20 mouse cellular contexts compared by ENCODE assay signal in the genomic region with DNA sequence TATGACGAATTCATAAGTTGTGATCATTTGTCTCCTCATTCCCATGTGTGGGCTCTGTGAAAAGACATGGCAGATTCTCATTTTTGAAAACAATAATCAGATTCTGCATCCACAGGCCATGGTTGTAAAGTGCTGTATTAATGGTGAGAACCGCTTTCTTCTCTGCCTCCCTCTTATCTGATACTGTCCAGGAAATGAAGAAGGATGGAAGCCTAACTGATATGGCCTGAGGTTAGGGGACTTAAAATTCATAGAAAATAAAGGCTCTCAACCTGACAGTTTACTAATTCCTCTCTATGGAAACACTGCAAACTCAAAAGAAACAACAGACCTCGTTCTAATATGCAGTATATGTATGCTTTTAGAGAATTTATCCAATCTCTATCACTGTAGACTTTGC. TPM values are rescaled to one million over a fixed set of nuclear protein-coding genes. Genes with fewer than 3 reads are reported as not detected.
DNase-seq lines count a peak whose midpoint lies in the region; ATAC-seq and TF ChIP-seq lines count a peak whose summit lies in the region.
"Had no signal": no experiment of that assay in that cellular context is flagged by ENCODE, and none has a peak within 500 bp of the region (broad histone marks: within the 10 kb centered on the region; RNA-seq: fewer than 3 reads in every experiment).

No protein-coding gene starts in this region.

- ATAC-seq in liver, embryonic 13.5 days (ENCODE audit: low read depth) = peak; percentile 57; the same call in 1 of the 2 replicates
- ATAC-seq in liver, postnatal 0 days = no peak
- ATAC-seq in hematopoietic stem cell, adult 5-6 weeks (replicated peaks in 1 of 2; ENCODE audit: insufficient read depth in 1 of 2, low FRiP score in 2 of 2, low TSS enrichment in 1 of 2, low read depth in 1 of 2, poor library complexity in 2 of 2, severe bottlenecking in 2 of 2) = peak; percentile 34 to 59; a peak in 2 of 4 replicates
- peak; percentile 76 for ATAC-seq in megakaryocyte-erythroid progenitor cell, adult 5-6 weeks (replicated peaks; ENCODE audit: low FRiP score, low TSS enrichment, poor library complexity, severe bottlenecking)
- no peak for ATAC-seq in cerebellum, adult (ENCODE audit: insufficient number of reproducible peaks, low FRiP score, low TSS enrichment)
- ATAC-seq: forebrain, embryonic 13.5 days; forebrain, embryonic 15.5 days had no signal

- H3K36me3 ChIP-seq in liver, embryonic 13.5 days = no peaks in the 10 kb centered on the region
- no peaks in the 10 kb centered on the region for H3K36me3 ChIP-seq in liver, postnatal 0 days (replicated peaks; ENCODE audit: insufficient read depth, low read length)
- peaks cover 0 to 7% of the 10 kb centered on the region in 2 experiments; a peak in 2 of 4 replicates for H3K36me3 ChIP-seq in MEL (ENCODE audit: control insufficient read depth in 1 of 2, insufficient read depth in 2 of 2, low read length in 2 of 2)
- H3K36me3 ChIP-seq: embryonic facial prominence, embryonic 10.5 days; embryonic facial prominence, embryonic 12.5 days; forebrain, embryonic 15.5 days had no signal

- H3K9ac ChIP-seq in liver, embryonic 13.5 days = no peak overlapping the region
- no peak overlapping the region for H3K9ac ChIP-seq in liver, postnatal 0 days (replicated peaks)
- no peak overlapping the region for H3K9ac ChIP-seq in MEL (ENCODE audit: control insufficient read depth, low read depth, low read length, poor library complexity, severe bottlenecking)
- H3K9ac ChIP-seq: embryonic facial prominence, embryonic 12.5 days; forebrain, embryonic 13.5 days; forebrain, embryonic 15.5 days had no signal

- 29% methylated on average over 3 of the region's 3 CpGs for WGBS in liver, embryonic 13.5 days (ENCODE audit: insufficient replicate concordance)
- 58% methylated on average over 3 of the region's 3 CpGs for WGBS in liver, postnatal 0 days (ENCODE audit: insufficient replicate concordance)

- H3K4me1 ChIP-seq in liver, embryonic 13.5 days (replicated peaks) = no peaks in the 10 kb centered on the region; the same call in 1 of the 2 replicates
- no peaks in the 10 kb centered on the region for H3K4me1 ChIP-seq in liver, postnatal 0 days (ENCODE audit: insufficient read depth)
- H3K4me1 ChIP-seq in MEL (ENCODE audit: control insufficient read depth in 1 of 2, insufficient read depth in 2 of 2, low read length in 2 of 2) = peaks cover 7 to 8% of the 10 kb centered on the region in 2 experiments
- H3K4me1 ChIP-seq: embryonic facial prominence, embryonic 10.5 days; embryonic facial prominence, embryonic 12.5 days; forebrain, embryonic 13.5 days; forebrain, embryonic 15.5 days had no signal

- H3K27me3 ChIP-seq in liver, embryonic 13.5 days = no peaks in the 10 kb centered on the region
- H3K27me3 ChIP-seq in liver, postnatal 0 days (ENCODE audit: insufficient read depth, low read length) = no peaks in the 10 kb centered on the region
- H3K27me3 ChIP-seq in MEL (ENCODE audit: control insufficient read depth in 1 of 2, insufficient read depth in 2 of 2, low read length in 2 of 2) = no peaks in the 10 kb centered on the region; a peak in 1 of 4 replicates
- H3K27me3 ChIP-seq: embryonic facial prominence, embryonic 12.5 days; forebrain, embryonic 13.5 days; forebrain, embryonic 15.5 days had no signal

- no peak for DNase-seq in liver, embryonic 13.5 days
- DNase-seq in liver, postnatal 0 days = no peak
- peak; percentile 61 for DNase-seq in MEL (ENCODE audit: low read depth, low spot score)
- no peak for DNase-seq in heart, postnatal 4 days
- no peak for DNase-seq in left cerebral cortex, adult 2 months (ENCODE audit: extremely low spot score in 1 of 2, low spot score in 2 of 2)
- DNase-seq: adrenal gland, adult 2 months; adrenal gland, postnatal 10 days; adrenal gland, postnatal 25 days; cerebellum, adult 18-20 months; cerebellum, adult 8-10 months; cerebellum, adult 9-11 months; cerebellum, postnatal 14 days; cerebellum, postnatal 36 days had no signal

- no peak overlapping the region for H3K4me3 ChIP-seq in liver, embryonic 13.5 days (replicated peaks)
- no peak overlapping the region for H3K4me3 ChIP-seq in liver, postnatal 0 days (ENCODE audit: low read depth, low read length)
- H3K4me3 ChIP-seq in MEL (ENCODE audit: control insufficient read depth in 1 of 2, insufficient read depth in 1 of 2, low read depth in 2 of 2, low read length in 2 of 2) = no peak overlapping the region
- H3K4me3 ChIP-seq in left cerebral cortex, adult 2 months = no peak overlapping the region
- H3K4me3 ChIP-seq: embryonic facial prominence, embryonic 10.5 days; embryonic facial prominence, embryonic 12.5 days; forebrain, embryonic 13.5 days; forebrain, embryonic 15.5 days had no signal

- no peaks in the 10 kb centered on the region for H3K79me2 ChIP-seq in MEL (ENCODE audit: control insufficient read depth, insufficient read depth, low read length, poor library complexity)

- no peak overlapping the region for H3K4me2 ChIP-seq in liver, embryonic 13.5 days
- no peak overlapping the region for H3K4me2 ChIP-seq in liver, postnatal 0 days (ENCODE audit: low read depth, low read length)
- H3K4me2 ChIP-seq: embryonic facial prominence, embryonic 12.5 days; forebrain, embryonic 13.5 days; forebrain, embryonic 15.5 days had no signal

- intact Hi-C loops in left cerebral cortex, adult 2 months (cut with DNase I) = loop anchor here (10.0 kb wide), 1 partner anchor 766 kb away; no protein-coding TSS in a partner anchor

- TF ChIP-seq POLR2A in MEL (IDR thresholded peaks at IDR 0.05; ENCODE audit: control insufficient read depth in 1 of 2, insufficient read depth in 1 of 2, low read depth in 1 of 2, low read length in 2 of 2, poor library complexity in 1 of 2) = no peak

- TF ChIP-seq CTCF in liver, postnatal 0 days (IDR thresholded peaks at IDR 0.05; ENCODE audit: low read depth) = no peak
- no peak for TF ChIP-seq CTCF in MEL (IDR thresholded peaks at IDR 0.05 in 2 of 3, conservative IDR thresholded peaks at IDR 0.05 in 1 of 3; ENCODE audit: control insufficient read depth in 1 of 3, insufficient read depth in 1 of 3, low read depth in 2 of 3, low read length in 3 of 3, poor library complexity in 1 of 3, severe bottlenecking in 1 of 3)
- no peak for TF ChIP-seq CTCF in left cerebral cortex, adult 2 months (IDR thresholded peaks at IDR 0.05)

- no peaks in the 10 kb centered on the region for H3K9me3 ChIP-seq in liver, embryonic 13.5 days (replicated peaks)
- no peaks in the 10 kb centered on the region for H3K9me3 ChIP-seq in liver, postnatal 0 days (ENCODE audit: low read length)
- no peaks in the 10 kb centered on the region for H3K9me3 ChIP-seq in MEL (replicated peaks; ENCODE audit: insufficient read depth, low read length)
- H3K9me3 ChIP-seq: embryonic facial prominence, embryonic 10.5 days; embryonic facial prominence, embryonic 12.5 days; forebrain, embryonic 13.5 days; forebrain, embryonic 15.5 days had no signal

- no peak overlapping the region for H3K27ac ChIP-seq in liver, embryonic 13.5 days
- no peak overlapping the region for H3K27ac ChIP-seq in liver, postnatal 0 days (ENCODE audit: low read depth)
- peak overlapping the region; percentile 24; the same call in 1 of the 2 replicates for H3K27ac ChIP-seq in MEL (ENCODE audit: control insufficient read depth, low read depth, low read length)
- H3K27ac ChIP-seq in left cerebral cortex, adult 2 months = no peak overlapping the region
- H3K27ac ChIP-seq: embryonic facial prominence, embryonic 10.5 days; embryonic facial prominence, embryonic 12.5 days; forebrain, embryonic 13.5 days; forebrain, embryonic 15.5 days had no signal

- TF ChIP-seq RAD21 in MEL (IDR thresholded peaks at IDR 0.05; ENCODE audit: low read depth, low read length) = no peak

- no peak for TF ChIP-seq EP300 in liver, postnatal 0 days (IDR thresholded peaks at IDR 0.05; ENCODE audit: low read depth)
- peak; percentile 69 to 87 for TF ChIP-seq EP300 in MEL (IDR thresholded peaks at IDR 0.05; ENCODE audit: low read depth in 1 of 2, low read length in 2 of 2)

TF ChIP-seq in MEL, 35 proteins besides CTCF, POLR2A, EP300 and RAD21 (continues in another document):
- TF ChIP-seq RCOR1 (IDR thresholded peaks at IDR 0.05; ENCODE audit: low read depth, low read length) (peak; percentile 69; the same call in 1 of the 2 replicates), SMC3 (IDR thresholded peaks at IDR 0.05; ENCODE audit: low read depth, low read length) (no peak), MAX (IDR thresholded peaks at IDR 0.05; ENCODE audit: low read length) (no peak), BHLHE40 (IDR thresholded peaks at IDR 0.05; ENCODE audit: borderline replicate concordance, low read depth, low read length) (no peak), ZC3H11A (IDR thresholded peaks at IDR 0.05; ENCODE audit: low read depth, low read length) (no peak), E2F4 (IDR thresholded peaks at IDR 0.05; ENCODE audit: borderline replicate concordance, low read depth, low read length) (no peak), TAL1 (IDR thresholded peaks at IDR 0.05; ENCODE audit: low read length) (no peak), USF2 (IDR thresholded peaks at IDR 0.05; ENCODE audit: borderline replicate concordance in 1 of 2, insufficient read depth in 1 of 2, low read depth in 1 of 2, low read length in 2 of 2) (no peak)

RNA-seq across cellular contexts. Expression of gene Car13, which starts 19.0 kb away (rescaled TPM):
- polyA plus RNA-seq in liver, embryonic 13.5 days (2015; fragmentation: Nextera tagmentation; extraction: Ambion mirVana) = 2.0 and 2.3 TPM in 2 replicates
- polyA plus RNA-seq in liver, postnatal 0 days (2015; fragmentation: Nextera tagmentation; extraction: Ambion mirVana) = 0.94 and 0.99 TPM in 2 replicates
- total RNA-seq in MEL (2012; rRNA removed) = 0.77 and 1.1 TPM in 2 replicates
- under 1 TPM in 1 of 2 experiments, not detected in 1; 0.65 TPM for polyA plus RNA-seq in MEL (2012; ENCODE audit: insufficient read depth in 1 of 2, insufficient read length in 2 of 2, low read depth in 1 of 2, low replicate concordance in 2 of 2, missing spikeins in 1 of 2)
- total RNA-seq in hematopoietic stem cell, adult 5-6 weeks (2017) = 7.4 and 7.6 TPM in 2 replicates
- 6.2 and 10.9 TPM in 2 replicates for total RNA-seq in megakaryocyte-erythroid progenitor cell, adult 5-6 weeks (2014; fragmentation: Nextera tagmentation)
- total RNA-seq in megakaryocyte-erythroid progenitor cell, adult 5-6 weeks (2017) = 9.0 and 9.6 TPM in 2 replicates
- total RNA-seq in heart, postnatal 4 days (2021) = 1 to 10 TPM; 1.2 to 1.8 TPM
- total RNA-seq in left cerebral cortex, adult 2 months (2021) = 1 to 10 TPM in 1 of 2 experiments, under 1 TPM in 1; 0.87 to 1.8 TPM

RNA-seq across cellular contexts. Expression of gene 1810022K09Rik, which starts 49.4 kb away (rescaled TPM):
- 331 and 402 TPM in 2 replicates for polyA plus RNA-seq in liver, embryonic 13.5 days (2015; fragmentation: Nextera tagmentation; extraction: Ambion mirVana)
- polyA plus RNA-seq in liver, postnatal 0 days (2015; fragmentation: Nextera tagmentation; extraction: Ambion mirVana) = 205 and 234 TPM in 2 replicates
- total RNA-seq in MEL (2012; rRNA removed) = 145 and 146 TPM in 2 replicates
- 100 to 1,000 TPM in 1 of 2 experiments, not detected in 1; 150 TPM for polyA plus RNA-seq in MEL (2012; ENCODE audit: insufficient read depth in 1 of 2, insufficient read length in 2 of 2, low read depth in 1 of 2, low replicate concordance in 2 of 2, missing spikeins in 1 of 2)
- total RNA-seq in hematopoietic stem cell, adult 5-6 weeks (2017) = 440 and 868 TPM in 2 replicates
- 320 and 331 TPM in 2 replicates for total RNA-seq in megakaryocyte-erythroid progenitor cell, adult 5-6 weeks (2014; fragmentation: Nextera tagmentation)
- total RNA-seq in megakaryocyte-erythroid progenitor cell, adult 5-6 weeks (2017) = 987 and 1,575 TPM in 2 replicates
- total RNA-seq in heart, postnatal 4 days (2021) = 100 to 1,000 TPM; 103 to 119 TPM
- total RNA-seq in left cerebral cortex, adult 2 months (2021) = 10 to 100 TPM; 74.4 to 81.5 TPM

Comparison
In these comparisons a context has a peak if more than half of its experiments do, and no peak if none do; other contexts are left out.
1. ATAC-seq: peak in liver, embryonic 13.5 days (single experiment), hematopoietic stem cell, adult 5-6 weeks (2 of 2) and megakaryocyte-erythroid progenitor cell, adult 5-6 weeks (single experiment); none in liver, postnatal 0 days (single experiment) and cerebellum, adult (single experiment).